Mouse (Mus musculus): ENCODE data around the gene Cinp. TPM values are rescaled to one million over a fixed set of nuclear protein-coding genes. Genes with fewer than 3 reads are reported as not detected.

The Cinp gene
- total and polyA plus RNA-seq, 3 experiments = 162 to 210 TPM; not detected in 1

Other genes with a start within 250 kb of the Cinp start
- gene 1700001K19Rik, start 206.5 kb downstream of the Cinp start, total RNA-seq (2012; rRNA removed) = not detected in 2 replicates
- gene 1700001K19Rik, start 206.5 kb downstream of the Cinp start, polyA plus RNA-seq (2012; ENCODE audit: insufficient read depth in 1 of 2, insufficient read length in 2 of 2, low read depth in 1 of 2, low replicate concordance in 2 of 2, missing spikeins in 1 of 2) = under 1 TPM in 1 of 2 experiments, not detected in 1; 0.29 TPM
- 1,509 and 1,517 TPM in 2 replicates for gene Hsp90aa1, start 186.4 kb downstream of the Cinp start, total RNA-seq (2012; rRNA removed)
- 1,000 to 10,000 TPM in 1 of 2 experiments, 100 to 1,000 TPM in 1; 913 to 1,471 TPM for gene Hsp90aa1, start 186.4 kb downstream of the Cinp start, polyA plus RNA-seq (2012; ENCODE audit: insufficient read depth in 1 of 2, insufficient read length in 2 of 2, low read depth in 1 of 2, low replicate concordance in 2 of 2, missing spikeins in 1 of 2)
- 21.9 and 25.8 TPM in 2 replicates for gene Wdr20, start 151.2 kb downstream of the Cinp start, total RNA-seq (2012; rRNA removed)
- gene Wdr20, start 151.2 kb downstream of the Cinp start, polyA plus RNA-seq (2012; ENCODE audit: insufficient read depth in 1 of 2, insufficient read length in 2 of 2, low read depth in 1 of 2, low replicate concordance in 2 of 2, missing spikeins in 1 of 2) = 10 to 100 TPM in 1 of 2 experiments, not detected in 1; 18.8 TPM
- gene Mok, start 48.2 kb downstream of the Cinp start, total RNA-seq (2012; rRNA removed) = 0.39 and 1.2 TPM in 2 replicates
- gene Mok, start 48.2 kb downstream of the Cinp start, polyA plus RNA-seq (2012; ENCODE audit: insufficient read depth in 1 of 2, insufficient read length in 2 of 2, low read depth in 1 of 2, low replicate concordance in 2 of 2, missing spikeins in 1 of 2) = 1 to 10 TPM in 1 of 2 experiments, not detected in 1; 1.6 TPM
- gene Zfp839, start 38.9 kb downstream of the Cinp start, total RNA-seq (2012; rRNA removed) = 2.7 and 4.2 TPM in 2 replicates
- 1 to 10 TPM in 1 of 2 experiments, not detected in 1; 5.0 TPM for gene Zfp839, start 38.9 kb downstream of the Cinp start, polyA plus RNA-seq (2012; ENCODE audit: insufficient read depth in 1 of 2, insufficient read length in 2 of 2, low read depth in 1 of 2, low replicate concordance in 2 of 2, missing spikeins in 1 of 2)
- 5.9 and 6.0 TPM in 2 replicates for gene Tecpr2, start 119 bp upstream of the Cinp start, total RNA-seq (2012; rRNA removed)
- gene Tecpr2, start 119 bp upstream of the Cinp start, polyA plus RNA-seq (2012; ENCODE audit: insufficient read depth in 1 of 2, insufficient read length in 2 of 2, low read depth in 1 of 2, low replicate concordance in 2 of 2, missing spikeins in 1 of 2) = 1 to 10 TPM in 1 of 2 experiments, not detected in 1; 5.8 TPM
- 17.8 and 26.0 TPM in 2 replicates for gene Ankrd9, start 89.9 kb upstream of the Cinp start, total RNA-seq (2012; rRNA removed)
- gene Ankrd9, start 89.9 kb upstream of the Cinp start, polyA plus RNA-seq (2012; ENCODE audit: insufficient read depth in 1 of 2, insufficient read length in 2 of 2, low read depth in 1 of 2, low replicate concordance in 2 of 2, missing spikeins in 1 of 2) = 10 to 100 TPM in 1 of 2 experiments, not detected in 1; 13.8 TPM
- 23.1 and 24.0 TPM in 2 replicates for gene Rcor1, start 150.2 kb upstream of the Cinp start, total RNA-seq (2012; rRNA removed)
- 10 to 100 TPM; 37.1 to 44.3 TPM for gene Rcor1, start 150.2 kb upstream of the Cinp start, polyA plus RNA-seq (2012; ENCODE audit: insufficient read depth in 1 of 2, insufficient read length in 2 of 2, low read depth in 1 of 2, low replicate concordance in 2 of 2, missing spikeins in 1 of 2)